Mouse (Mus musculus) MEL (cell line): ENCODE measurements around the gene Nop9. TPM values are rescaled to one million over a fixed set of nuclear protein-coding genes. Genes with fewer than 3 reads are reported as not detected.

Experiments used
- DNase-seq: peaks from one replicate; pipeline ENCODE4 v3.0.0; 2011; ENCODE audit warnings: low read depth, low spot score
- H3K27ac ChIP-seq: 2 replicates; pipeline ENCODE4 v1.5.1; 2012; ENCODE audit warnings: low read depth, mild to moderate bottlenecking, control low read depth, low read length, moderate library complexity; ENCODE audit not compliant: control insufficient read depth
- H3K27me3 ChIP-seq, 2 experiments: fragments of 150-350 bp in 1 of 2; sonication (generic) in 1 of 2; 2 replicates each; pipeline ENCODE4 v1.6.1; 2012; ENCODE audit warnings: low read length in 2 of 2, mild to moderate bottlenecking in 2 of 2, improper control_type of control experiment in 1 of 2, moderate library complexity in 1 of 2; ENCODE audit not compliant: insufficient read depth in 2 of 2, control insufficient read depth in 1 of 2
- H3K36me3 ChIP-seq, 2 experiments: 2 replicates each; pipeline ENCODE4 v1.6.1; 2012 to 2014; ENCODE audit warnings: low read length in 2 of 2, improper control_type of control experiment in 1 of 2, inconsistent platforms in 1 of 2, mild to moderate bottlenecking in 1 of 2; ENCODE audit not compliant: insufficient read depth in 2 of 2, control insufficient read depth in 1 of 2
- H3K4me1 ChIP-seq, 2 experiments: fragments of 150-350 bp in 1 of 2; sonication (generic) in 1 of 2; 2 replicates each; pipeline ENCODE4 v1.6.1; 2012; ENCODE audit warnings: low read length in 2 of 2, improper control_type of control experiment in 1 of 2, mild to moderate bottlenecking in 1 of 2; ENCODE audit not compliant: insufficient read depth in 2 of 2, control insufficient read depth in 1 of 2
- H3K4me3 ChIP-seq, 2 experiments: fragments of 150-350 bp in 1 of 2; sonication (generic) in 1 of 2; 2 replicates each; pipeline ENCODE4 v1.5.1; 2012; ENCODE audit warnings: low read depth in 2 of 2, low read length in 2 of 2, mild to moderate bottlenecking in 2 of 2, moderate library complexity in 2 of 2, control low read depth in 1 of 2, improper control_type of control experiment in 1 of 2; ENCODE audit not compliant: control insufficient read depth in 1 of 2, insufficient read depth in 1 of 2
- H3K79me2 ChIP-seq: 2 replicates; pipeline ENCODE4 v1.6.1; 2012; ENCODE audit warnings: mild to moderate bottlenecking, low read length, moderate library complexity; ENCODE audit not compliant: control insufficient read depth, poor library complexity, insufficient read depth
- H3K9ac ChIP-seq: 2 replicates; pipeline ENCODE4 v1.6.1; 2012; ENCODE audit warnings: low read depth, mild to moderate bottlenecking, control low read depth, low read length, moderate library complexity; ENCODE audit not compliant: control insufficient read depth, poor library complexity, severe bottlenecking
- H3K9me3 ChIP-seq: fragments of 150-350 bp; sonication (generic); replicated peaks from 2 replicates; pipeline ENCODE4 v1.6.1; 2012; ENCODE audit warnings: mild to moderate bottlenecking, low read length, improper control_type of control experiment, moderate library complexity; ENCODE audit not compliant: insufficient read depth
- BHLHE40 ChIP-seq: IDR thresholded peaks from 2 replicates; pipeline ENCODE4 v1.6.1; 2012; ENCODE audit warnings: low read depth, mild to moderate bottlenecking, inconsistent platforms, low read length, improper control_type of control experiment, borderline replicate concordance
- CHD2 ChIP-seq: IDR thresholded peaks from 2 replicates; pipeline ENCODE4 v1.6.1; 2011; ENCODE audit warnings: low read length, improper control_type of control experiment
- E2F4 ChIP-seq: IDR thresholded peaks from 2 replicates; pipeline ENCODE4 v1.6.1; 2011; ENCODE audit warnings: low read depth, low read length, improper control_type of control experiment, borderline replicate concordance
- ELF1 ChIP-seq: IDR thresholded peaks from 2 replicates; pipeline ENCODE4 v1.6.1; 2014; ENCODE audit warnings: low read depth, mild to moderate bottlenecking, inconsistent platforms, low read length, improper control_type of control experiment, moderate library complexity
- ETS1 ChIP-seq: IDR thresholded peaks from 2 replicates; pipeline ENCODE4 v1.6.1; 2012; ENCODE audit warnings: low read depth, mild to moderate bottlenecking, inconsistent platforms, low read length, improper control_type of control experiment, moderate library complexity
- GABPA ChIP-seq: IDR thresholded peaks from 2 replicates; pipeline ENCODE4 v1.6.1; 2012; ENCODE audit warnings: low read depth, mild to moderate bottlenecking, inconsistent platforms, low read length, improper control_type of control experiment, moderate library complexity
- HCFC1 ChIP-seq: IDR thresholded peaks from 2 replicates; pipeline ENCODE4 v1.6.1; 2012; ENCODE audit warnings: low read depth, mild to moderate bottlenecking, inconsistent platforms, low read length, improper control_type of control experiment, moderate library complexity
- JUND ChIP-seq: IDR thresholded peaks from 2 replicates; pipeline ENCODE4 v1.6.1; 2011; ENCODE audit warnings: low read depth, mild to moderate bottlenecking, improper control_type of control experiment, low read length
- KAT2A ChIP-seq: conservative IDR thresholded peaks from 2 replicates; pipeline ENCODE4 v1.6.1; 2012; ENCODE audit warnings: low read depth, low read length, improper control_type of control experiment, inconsistent platforms
- MAFK ChIP-seq: IDR thresholded peaks from 2 replicates; pipeline ENCODE4 v1.6.1; 2011; ENCODE audit warnings: low read depth, mild to moderate bottlenecking, low read length, improper control_type of control experiment, borderline replicate concordance
- MAZ ChIP-seq: IDR thresholded peaks from 2 replicates; pipeline ENCODE4 v1.6.1; 2012; ENCODE audit warnings: low read depth, mild to moderate bottlenecking, inconsistent platforms, low read length, improper control_type of control experiment
- NRF1 ChIP-seq: IDR thresholded peaks from 2 replicates; pipeline ENCODE4 v1.6.1; 2014; ENCODE audit warnings: low read depth, mild to moderate bottlenecking, inconsistent platforms, low read length, improper control_type of control experiment, moderate library complexity; ENCODE audit not compliant: poor library complexity, insufficient read depth, severe bottlenecking
- POLR2AphosphoS2 ChIP-seq: IDR thresholded peaks from 2 replicates; pipeline ENCODE4 v1.6.1; 2011; ENCODE audit warnings: low read length, improper control_type of control experiment
- RAD21 ChIP-seq: IDR thresholded peaks from 2 replicates; pipeline ENCODE4 v1.6.1; 2011; ENCODE audit warnings: mild to moderate bottlenecking, low read depth, low read length, improper control_type of control experiment
- RCOR1 ChIP-seq: IDR thresholded peaks from 2 replicates; pipeline ENCODE4 v1.6.1; 2012; ENCODE audit warnings: low read depth, mild to moderate bottlenecking, inconsistent platforms, low read length, improper control_type of control experiment
- SIN3A ChIP-seq: IDR thresholded peaks from 2 replicates; pipeline ENCODE4 v1.6.1; 2012; ENCODE audit warnings: low read length, improper control_type of control experiment, inconsistent platforms
- SMC3 ChIP-seq: IDR thresholded peaks from 2 replicates; pipeline ENCODE4 v1.6.1; 2011; ENCODE audit warnings: low read depth, low read length, improper control_type of control experiment
- UBTF ChIP-seq: IDR thresholded peaks from 2 replicates; pipeline ENCODE4 v1.6.1; 2012; ENCODE audit warnings: low read depth, mild to moderate bottlenecking, inconsistent platforms, low read length, improper control_type of control experiment, moderate library complexity, borderline replicate concordance; ENCODE audit not compliant: insufficient read depth
- USF1 ChIP-seq: IDR thresholded peaks from 2 replicates; pipeline ENCODE4 v1.6.1; 2014; ENCODE audit warnings: low read depth, mild to moderate bottlenecking, inconsistent platforms, low read length, improper control_type of control experiment, moderate library complexity
- USF2 ChIP-seq, 2 experiments: IDR thresholded peaks; 2 replicates each; pipeline ENCODE4 v1.6.1; 2011 to 2012; ENCODE audit warnings: improper control_type of control experiment in 2 of 2, low read length in 2 of 2, borderline replicate concordance in 1 of 2, inconsistent platforms in 1 of 2, low read depth in 1 of 2, mild to moderate bottlenecking in 1 of 2; ENCODE audit not compliant: insufficient read depth in 1 of 2
- ZC3H11A ChIP-seq: IDR thresholded peaks from 2 replicates; pipeline ENCODE4 v1.6.1; 2012; ENCODE audit warnings: low read depth, mild to moderate bottlenecking, inconsistent platforms, low read length, improper control_type of control experiment
- ZKSCAN1 ChIP-seq: IDR thresholded peaks from 2 replicates; pipeline ENCODE4 v1.6.1; 2012; ENCODE audit warnings: low read depth, mild to moderate bottlenecking, inconsistent platforms, low read length, improper control_type of control experiment, moderate library complexity
- ZMIZ1 ChIP-seq: IDR thresholded peaks from 2 replicates; pipeline ENCODE4 v1.6.1; 2012; ENCODE audit warnings: low read depth, mild to moderate bottlenecking, inconsistent platforms, low read length, improper control_type of control experiment, moderate library complexity
- ZNF384 ChIP-seq: IDR thresholded peaks from 2 replicates; pipeline ENCODE4 v1.6.1; 2012; ENCODE audit warnings: low read depth, mild to moderate bottlenecking, inconsistent platforms, low read length, improper control_type of control experiment
- polyA plus RNA-seq, 2 experiments: library from polyadenylated mRNA; stranded (reverse) in 1 of 2; unstranded in 1 of 2; fragments of >175 nt in 1 of 2; fragments of >200 nt in 1 of 2; gene quantifications; 2 replicates each; pipeline versions ENCODE4 v1.2.1 to v1.2.4; 2012; ENCODE audit warnings: low replicate concordance in 2 of 2, low read depth in 1 of 2; ENCODE audit not compliant: insufficient read length in 2 of 2, insufficient read depth in 1 of 2, missing spikeins in 1 of 2
- total RNA-seq: library from RNA; depleted of rRNA; stranded (reverse); fragments of 300-350 nt; gene quantifications from 2 replicates; pipeline ENCODE4 v1.2.3, GENCODE M21; 2012

Gene Nop9
- total and polyA plus RNA-seq, 3 experiments, result 47.8 to 112 TPM; not detected in 1

DNA sequence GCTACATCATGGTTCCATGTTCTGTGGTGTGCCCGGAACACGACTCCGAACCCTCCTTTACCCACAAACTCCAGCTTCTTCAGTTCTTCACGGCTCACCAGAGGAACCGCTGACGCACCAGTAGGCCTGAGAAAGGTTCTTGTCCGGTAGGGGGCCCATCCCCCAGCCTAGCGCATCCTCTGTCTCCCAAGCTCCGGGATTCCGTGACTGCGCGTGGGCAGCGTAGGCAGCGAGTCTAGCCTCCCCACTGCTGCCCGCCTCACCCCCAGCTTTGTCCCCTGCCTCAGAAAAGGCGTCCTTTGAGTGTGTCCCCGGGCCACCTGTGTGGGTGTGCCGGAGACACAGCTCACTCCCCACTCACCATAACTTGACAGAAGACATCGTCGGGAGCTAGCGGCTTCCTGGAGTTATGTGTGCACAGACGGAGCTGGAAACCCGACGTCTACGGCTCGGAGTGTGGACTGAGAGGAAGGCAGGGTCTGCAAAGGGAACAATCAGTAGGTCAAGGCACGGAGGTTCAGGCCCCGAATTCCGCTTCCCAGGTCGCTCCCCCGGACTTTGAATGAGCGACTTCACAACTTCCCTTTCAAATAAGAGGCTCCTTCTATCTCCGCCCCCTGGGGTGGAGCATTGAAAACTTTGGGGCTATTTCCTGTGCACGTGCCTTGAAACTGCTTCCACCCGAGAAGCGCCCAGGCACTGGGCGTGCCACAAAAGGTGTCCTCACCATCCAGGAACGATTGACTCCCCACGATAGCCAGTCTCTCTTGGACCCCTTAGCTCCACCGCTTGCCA lies 43.0 kb downstream of the Nop9 start, which contains the start of gene Ripk3 (continued):
- TF ChIP-seq ETS1 (peak; percentile 51; the same call in 1 of the 2 replicates), NRF1 (no peak), BHLHE40 (peak; percentile 99), MAZ (peak; percentile 69; the same call in 1 of the 2 replicates), POLR2AphosphoS2 (peak; percentile 86), MAFK (no peak), SIN3A (peak; percentile 90), USF1 (peak; percentile 89), CHD2 (no peak), E2F4 (no peak), UBTF (no peak), GABPA (no peak), USF2 (IDR thresholded peaks at IDR 0.05; ENCODE audit: borderline replicate concordance in 1 of 2, insufficient read depth in 1 of 2, low read depth in 1 of 2, low read length in 2 of 2) (no peak), SMC3 (no peak), ZNF384 (no peak), ELF1 (peak; percentile 76), ZC3H11A (no peak), ZKSCAN1 (no peak)

DNA sequence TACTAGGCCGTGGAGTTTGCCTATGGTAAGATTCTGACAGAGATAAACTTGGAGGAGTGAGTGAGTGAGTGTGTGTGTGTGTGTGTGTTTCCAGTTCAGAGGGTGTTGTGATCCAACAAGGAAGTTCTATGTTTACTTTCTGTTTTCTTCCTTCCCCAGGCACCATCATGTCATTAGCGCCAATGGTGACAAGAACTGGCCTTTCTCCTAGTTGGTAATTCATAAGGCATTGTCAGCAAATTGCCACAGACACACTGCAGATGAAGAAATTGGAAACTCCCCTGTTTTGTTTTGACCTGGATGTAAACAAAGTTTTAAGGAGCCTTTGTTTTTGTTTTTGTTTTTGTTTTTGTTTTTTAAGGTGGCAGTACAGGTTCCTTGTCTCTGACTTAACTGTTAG lies 48.0 kb downstream of the Nop9 start:
- TF ChIP-seq SMC3 (no peak), USF1 (no peak), ZC3H11A (no peak), KAT2A (no peak), ZMIZ1 (no peak), JUND (no peak), HCFC1 (no peak), NRF1 (no peak), RCOR1 (no peak), MAFK (no peak), RAD21 (no peak), USF2 (IDR thresholded peaks at IDR 0.05; ENCODE audit: borderline replicate concordance in 1 of 2, insufficient read depth in 1 of 2, low read depth in 1 of 2, low read length in 2 of 2) (no peak)
- H3K4me1 ChIP-seq, result peaks cover 2 to 13% of the 10 kb centered on the region in 2 experiments
- no peaks in the 10 kb centered on the region for H3K27me3 ChIP-seq
- H3K4me3 ChIP-seq, result no peak overlapping the region
- H3K9ac ChIP-seq, result no peak overlapping the region
- H3K79me2 ChIP-seq, result no peaks in the 10 kb centered on the region; the same call in 1 of the 2 replicates
- peaks cover 0 to 12% of the 10 kb centered on the region in 2 experiments; a peak in 2 of 4 replicates for H3K36me3 ChIP-seq
- DNase-seq, result no peak
- H3K9me3 ChIP-seq, result no peaks in the 10 kb centered on the region
- H3K27ac ChIP-seq, result no peak overlapping the region
